Mouse (Mus musculus): Measurements from ENCODE around the gene Nptn.

Nptn gene

GRCm38 (mm10) chr9:58656396-58656795 is 74.4 kb downstream of the Nptn start:
- DNase-seq (ENCODE audit: low spot score in 2 of 2): peak in 1 of 2 experiments; percentile 20

- no peak for DNase-seq (ENCODE audit: low spot score in 2 of 2)
These were observed 74.8 kb downstream of the Nptn start for GRCm38 (mm10) chr9:58656824-58657223.

- DNase-seq (ENCODE audit: low spot score in 2 of 2): no peak
These were observed 75.9 kb downstream of the Nptn start for GRCm38 (mm10) chr9:58657735-58658512.

GRCm38 (mm10) chr9:58658596-58659309 is 76.7 kb downstream of the Nptn start:
- no peak for DNase-seq (ENCODE audit: low spot score in 2 of 2)

GRCm38 (mm10) chr9:58659331-58659730 is 77.3 kb downstream of the Nptn start:
- no peak for DNase-seq (ENCODE audit: low spot score in 2 of 2)

GRCm38 (mm10) chr9:58659989-58660388 is 77.9 kb downstream of the Nptn start:
- DNase-seq (ENCODE audit: low spot score in 2 of 2): no peak

- DNase-seq (ENCODE audit: low spot score in 2 of 2): no peak
These were observed 78.6 kb downstream of the Nptn start for GRCm38 (mm10) chr9:58660673-58661072.

- no peak for DNase-seq (ENCODE audit: low spot score in 2 of 2)
These were observed 80.0 kb downstream of the Nptn start for GRCm38 (mm10) chr9:58662007-58662406.

GRCm38 (mm10) chr9:58662791-58663190 is 80.8 kb downstream of the Nptn start:
- DNase-seq (ENCODE audit: low spot score in 2 of 2): no peak

GRCm38 (mm10) chr9:58665492-58665891 is 83.5 kb downstream of the Nptn start:
- no peak for DNase-seq (ENCODE audit: low spot score in 2 of 2)

GRCm38 (mm10) chr9:58666191-58666590 is 84.2 kb downstream of the Nptn start:
- DNase-seq (ENCODE audit: low spot score in 2 of 2): no peak

GRCm38 (mm10) chr9:58667244-58667643 is 85.2 kb downstream of the Nptn start:
- no peak for DNase-seq (ENCODE audit: low spot score in 2 of 2)

- DNase-seq (ENCODE audit: low spot score in 2 of 2): no peak
These were observed 86.1 kb downstream of the Nptn start for GRCm38 (mm10) chr9:58668171-58668570.

GRCm38 (mm10) chr9:58669071-58669470 is 87.0 kb downstream of the Nptn start:
- DNase-seq (ENCODE audit: low spot score in 2 of 2): no peak

- DNase-seq (ENCODE audit: low spot score in 2 of 2): no peak
These were observed 87.8 kb downstream of the Nptn start for GRCm38 (mm10) chr9:58669819-58670218.

- no peak for DNase-seq (ENCODE audit: low spot score in 2 of 2)
These were observed 90.4 kb downstream of the Nptn start for GRCm38 (mm10) chr9:58672474-58672873.

- no peak for DNase-seq (ENCODE audit: low spot score in 2 of 2)
These were observed 92.7 kb downstream of the Nptn start for GRCm38 (mm10) chr9:58674736-58675135.

- no peak for DNase-seq (ENCODE audit: low spot score in 2 of 2)
These were observed 93.3 kb downstream of the Nptn start for GRCm38 (mm10) chr9:58675371-58675770.

- no peak for DNase-seq (ENCODE audit: low spot score in 2 of 2)
These were observed 99.4 kb downstream of the Nptn start for GRCm38 (mm10) chr9:58681411-58681810.

- DNase-seq (ENCODE audit: low spot score in 2 of 2): no peak
These were observed 100.1 kb downstream of the Nptn start for GRCm38 (mm10) chr9:58682106-58682505.

GRCm38 (mm10) chr9:58683372-58683771 is 101.3 kb downstream of the Nptn start:
- DNase-seq (ENCODE audit: low spot score in 2 of 2): no peak

- DNase-seq (ENCODE audit: low spot score in 2 of 2): no peak
These were observed 103.2 kb downstream of the Nptn start for GRCm38 (mm10) chr9:58685290-58685689.

GRCm38 (mm10) chr9:58688076-58688475 is 106.0 kb downstream of the Nptn start:
- no peak for DNase-seq (ENCODE audit: low spot score in 2 of 2)

Data from thymus, postnatal 10 days (tissue).